In genomic region chr15:85674191-85674984, GRCm38 (mm10) we compare ENCODE assay signal across 9 mouse cellular contexts.
DNase-seq lines count a peak whose midpoint lies in the region; ATAC-seq and TF ChIP-seq lines count a peak whose summit lies in the region.
"Had no signal": no experiment of that assay in that cellular context is flagged by ENCODE, and none has a peak within 500 bp of the region (broad histone marks: within the 10 kb centered on the region; RNA-seq: fewer than 3 reads in every experiment).

No protein-coding gene starts in this region.

- no peak for TF ChIP-seq CTCF in bone marrow macrophage, adult 2 months (IDR thresholded peaks at IDR 0.05; ENCODE audit: low read depth, low read length)

- TF ChIP-seq POLR2A in bone marrow macrophage, adult 2 months (IDR thresholded peaks at IDR 0.05; ENCODE audit: borderline replicate concordance, low read depth, low read length), result no peak

- peak overlapping the region; percentile 86 for H3K4me2 ChIP-seq in heart, embryonic 15.5 days
- peak overlapping the region; percentile 86 for H3K4me2 ChIP-seq in limb, embryonic 13.5 days (replicated peaks)

- no peak for ATAC-seq in heart, embryonic 15.5 days (replicated peaks; ENCODE audit: insufficient number of reproducible peaks, insufficient read depth, low FRiP score, low read depth)
- ATAC-seq in limb, embryonic 13.5 days (ENCODE audit: low FRiP score, low read depth), result no peak

- no peaks in the 10 kb centered on the region for H3K27me3 ChIP-seq in heart, embryonic 15.5 days
- peaks cover 18% of the 10 kb centered on the region for H3K27me3 ChIP-seq in limb, embryonic 13.5 days

- WGBS in heart, embryonic 15.5 days, result 86% methylated on average over 9 of the region's 9 CpGs
- WGBS in limb, embryonic 13.5 days, result 87% methylated on average over 9 of the region's 9 CpGs

- H3K9me3 ChIP-seq in heart, embryonic 15.5 days (replicated peaks), result no peaks in the 10 kb centered on the region
- no peaks in the 10 kb centered on the region for H3K9me3 ChIP-seq in limb, embryonic 13.5 days

- no peak overlapping the region for H3K27ac ChIP-seq in heart, embryonic 15.5 days
- H3K27ac ChIP-seq in bone marrow macrophage, adult 2 months (ENCODE audit: insufficient read depth, low read depth, low read length), result no peak overlapping the region
- no peak overlapping the region for H3K27ac ChIP-seq in limb, embryonic 13.5 days

- peak overlapping the region; percentile 90 for H3K4me3 ChIP-seq in heart, embryonic 15.5 days
- H3K4me3 ChIP-seq in bone marrow macrophage, adult 2 months (ENCODE audit: insufficient read depth, low read length), result peak overlapping the region; percentile 16
- H3K4me3 ChIP-seq in limb, embryonic 13.5 days, result peak overlapping the region; percentile 97

- no peak overlapping the region; the same call in 1 of the 2 replicates for H3K9ac ChIP-seq in heart, embryonic 15.5 days
- H3K9ac ChIP-seq in limb, embryonic 13.5 days, result peak overlapping the region; percentile 54

- H3K36me3 ChIP-seq in heart, embryonic 15.5 days, result peaks cover 13% of the 10 kb centered on the region; the same call in 1 of the 2 replicates
- H3K36me3 ChIP-seq in limb, embryonic 13.5 days, result peaks cover 36% of the 10 kb centered on the region

- intact Hi-C loops in gastrocnemius, postnatal 14 days (cut with DNase I; ENCODE audit: low total_unique reads), result no loop called here

- DNase-seq in heart, adult 9 months (ENCODE audit: low spot score in 2 of 2), result no peak
- peak; percentile 73 for DNase-seq in 3134 (ENCODE audit: extremely low read depth, insufficient read length, low spot score)
- no peak for DNase-seq in gastrocnemius, postnatal 25 days
- no peak for DNase-seq in retina, embryonic 14.5 days (ENCODE audit: low spot score)
- DNase-seq in gastrocnemius, postnatal 14 days, result no peak
- DNase-seq: embryo, embryonic 11 days had no signal

- H3K4me1 ChIP-seq in heart, embryonic 15.5 days (replicated peaks), result peaks cover 47% of the 10 kb centered on the region
- peaks cover 17% of the 10 kb centered on the region for H3K4me1 ChIP-seq in bone marrow macrophage, adult 2 months (ENCODE audit: control insufficient read depth, insufficient read depth, low read length)
- H3K4me1 ChIP-seq in limb, embryonic 13.5 days, result peaks cover 60% of the 10 kb centered on the region

Comparison
In these comparisons a context has a peak if more than half of its experiments do, and no peak if none do; other contexts are left out.
1. H3K4me3 ChIP-seq: peak in every context shown above with its lines; median percentile 97 in limb, embryonic 13.5 days; 90 in heart, embryonic 15.5 days; 16 in bone marrow macrophage, adult 2 months.